Mouse (Mus musculus): ENCODE measurements at regions not wholly inside any gene's neighbourhood (a gene's known extent, or its start where the extent isn't known, plus 50 kb on each side); places are given as distances from the start of the nearest gene placed in this dataset.

GRCm38 (mm10) chr4:9994466-9994865, 879.8 kb upstream of the 2610301B20Rik start:
- no peaks in the 10 kb centered on the region for H3K79me2 ChIP-seq (ENCODE audit: control insufficient read depth, insufficient read depth)
- no peaks in the 10 kb centered on the region for H3K79me3 ChIP-seq (ENCODE audit: low read depth)
- no peak overlapping the region for H3K4me3 ChIP-seq (ENCODE audit: insufficient read depth, poor library complexity, severe bottlenecking)
- no peaks in the 10 kb centered on the region for H3K27me3 ChIP-seq (ENCODE audit: control insufficient read depth, insufficient read depth, insufficient read length)
- H3K36me3 ChIP-seq (ENCODE audit: control insufficient read depth, insufficient read depth) = no peaks in the 10 kb centered on the region
- no peak for TF ChIP-seq CEBPB (IDR thresholded peaks at IDR 0.05; ENCODE audit: low read depth)
- TF ChIP-seq FOSL1 (IDR thresholded peaks at IDR 0.05; ENCODE audit: insufficient read depth, low read length, poor library complexity, severe bottlenecking) = no peak
- TF ChIP-seq USF1 (IDR thresholded peaks at IDR 0.05; ENCODE audit: low read depth) = no peak
- no peak for TF ChIP-seq MYOG (IDR thresholded peaks at IDR 0.05; ENCODE audit: control insufficient read depth, extremely low read depth, insufficient read length)
- no peak for TF ChIP-seq CTCF (IDR thresholded peaks at IDR 0.05; ENCODE audit: control insufficient read depth, insufficient read depth, insufficient read length)
- TF ChIP-seq MAX (IDR thresholded peaks at IDR 0.05) = no peak
- TF ChIP-seq MYOD1 (IDR thresholded peaks at IDR 0.05; ENCODE audit: control insufficient read depth, insufficient read length, low read depth) = no peak
- H3ac ChIP-seq (ENCODE audit: control insufficient read depth, insufficient read length, low read depth) = no peak overlapping the region

DNA sequence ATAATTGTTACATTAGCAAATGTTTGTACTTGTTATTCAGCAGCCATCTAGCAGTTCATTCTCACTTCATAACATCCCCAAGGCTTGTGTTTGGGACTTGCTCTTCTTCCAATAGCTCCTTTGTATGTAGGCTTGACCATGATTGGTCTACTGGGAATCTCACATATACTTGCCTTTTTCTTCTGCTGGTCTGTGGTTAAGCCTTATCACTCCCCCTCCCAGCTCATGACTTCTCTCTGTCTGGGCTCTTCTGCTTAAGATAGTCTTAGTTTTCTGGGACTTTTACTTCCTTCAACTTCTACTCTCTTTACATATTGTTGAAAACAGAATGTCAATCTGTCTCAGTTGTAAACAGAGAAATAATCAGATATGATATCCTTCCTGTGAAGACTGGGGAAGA, 844.0 kb upstream of the 2610301B20Rik start:
- Histone ChIP-seq H3K79me2 (ENCODE audit: control insufficient read depth, insufficient read depth) (no peaks in the 10 kb centered on the region), H3ac (ENCODE audit: control insufficient read depth, insufficient read length, low read depth) (no peak overlapping the region), H3K4me3 (ENCODE audit: insufficient read depth, poor library complexity, severe bottlenecking) (no peak overlapping the region), H3K27me3 (ENCODE audit: control insufficient read depth, insufficient read depth, insufficient read length) (no peaks in the 10 kb centered on the region), H3K79me3 (ENCODE audit: low read depth) (no peaks in the 10 kb centered on the region), H3K36me3 (ENCODE audit: control insufficient read depth, insufficient read depth) (no peaks in the 10 kb centered on the region)
- TF ChIP-seq USF1 (IDR thresholded peaks at IDR 0.05; ENCODE audit: low read depth) (no peak), MAX (IDR thresholded peaks at IDR 0.05) (no peak), FOSL1 (IDR thresholded peaks at IDR 0.05; ENCODE audit: insufficient read depth, low read length, poor library complexity, severe bottlenecking) (no peak), CTCF (IDR thresholded peaks at IDR 0.05; ENCODE audit: control insufficient read depth, insufficient read depth, insufficient read length) (no peak), MYOD1 (IDR thresholded peaks at IDR 0.05; ENCODE audit: control insufficient read depth, insufficient read length, low read depth) (no peak), CEBPB (IDR thresholded peaks at IDR 0.05; ENCODE audit: low read depth) (no peak)

DNA sequence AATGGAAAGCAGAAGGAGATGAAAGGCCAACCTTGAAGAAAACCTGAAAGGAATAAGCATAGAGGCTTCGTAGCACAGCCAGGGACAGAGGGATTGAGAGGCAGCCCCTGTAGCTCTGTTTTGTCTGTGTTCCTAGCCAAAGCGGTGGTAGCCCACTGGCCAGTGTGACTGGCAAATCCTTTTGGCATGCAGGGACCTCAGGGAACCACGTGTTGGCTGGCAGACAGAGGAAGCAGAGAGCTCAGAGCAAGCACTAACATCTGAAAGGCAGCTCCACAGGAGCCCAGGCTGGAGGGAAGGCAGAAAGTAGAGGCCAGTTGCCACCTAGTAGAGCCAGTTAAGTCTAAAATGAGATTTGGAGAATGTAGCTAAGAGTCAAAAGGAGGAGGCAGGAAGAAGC, 842.5 kb upstream of the 2610301B20Rik start:
- Histone ChIP-seq H3K79me3 (ENCODE audit: low read depth) (no peaks in the 10 kb centered on the region), H3ac (ENCODE audit: control insufficient read depth, insufficient read length, low read depth) (no peak overlapping the region), H3K4me3 (ENCODE audit: insufficient read depth, poor library complexity, severe bottlenecking) (no peak overlapping the region), H3K79me2 (ENCODE audit: control insufficient read depth, insufficient read depth) (no peaks in the 10 kb centered on the region), H3K36me3 (ENCODE audit: control insufficient read depth, insufficient read depth) (no peaks in the 10 kb centered on the region), H3K27me3 (ENCODE audit: control insufficient read depth, insufficient read depth, insufficient read length) (no peaks in the 10 kb centered on the region)
- no peak for TF ChIP-seq CEBPB (IDR thresholded peaks at IDR 0.05; ENCODE audit: low read depth)
- no peak for TF ChIP-seq MAX (IDR thresholded peaks at IDR 0.05)
- no peak for TF ChIP-seq MYOD1 (IDR thresholded peaks at IDR 0.05; ENCODE audit: control insufficient read depth, insufficient read length, low read depth)
- no peak for TF ChIP-seq MYOG (IDR thresholded peaks at IDR 0.05; ENCODE audit: control insufficient read depth, extremely low read depth, insufficient read length)
- no peak for TF ChIP-seq FOSL1 (IDR thresholded peaks at IDR 0.05; ENCODE audit: insufficient read depth, low read length, poor library complexity, severe bottlenecking)
- TF ChIP-seq USF1 (IDR thresholded peaks at IDR 0.05; ENCODE audit: low read depth) = no peak
- TF ChIP-seq CTCF (IDR thresholded peaks at IDR 0.05; ENCODE audit: control insufficient read depth, insufficient read depth, insufficient read length) = no peak

- H3K36me3 ChIP-seq (ENCODE audit: control insufficient read depth, insufficient read depth) = no peaks in the 10 kb centered on the region
- no peak overlapping the region for H3ac ChIP-seq (ENCODE audit: control insufficient read depth, insufficient read length, low read depth)
- H3K79me2 ChIP-seq (ENCODE audit: control insufficient read depth, insufficient read depth) = no peaks in the 10 kb centered on the region
- H3K79me3 ChIP-seq (ENCODE audit: low read depth) = no peaks in the 10 kb centered on the region
- TF ChIP-seq MYOG (IDR thresholded peaks at IDR 0.05; ENCODE audit: control insufficient read depth, extremely low read depth, insufficient read length) (no peak), USF1 (IDR thresholded peaks at IDR 0.05; ENCODE audit: low read depth) (no peak), CTCF (IDR thresholded peaks at IDR 0.05; ENCODE audit: control insufficient read depth, insufficient read depth, insufficient read length) (no peak)
- no peaks in the 10 kb centered on the region for H3K27me3 ChIP-seq (ENCODE audit: control insufficient read depth, insufficient read depth, insufficient read length)
- no peak overlapping the region for H3K4me3 ChIP-seq (ENCODE audit: insufficient read depth, poor library complexity, severe bottlenecking)
Measured at GRCm38 (mm10) chr4:10035336-10035735, 839.0 kb upstream of the 2610301B20Rik start.

- H3K27me3 ChIP-seq (ENCODE audit: control insufficient read depth, insufficient read depth, insufficient read length) = no peaks in the 10 kb centered on the region
- no peaks in the 10 kb centered on the region for H3K79me3 ChIP-seq (ENCODE audit: low read depth)
- no peak overlapping the region for H3K4me3 ChIP-seq (ENCODE audit: insufficient read depth, poor library complexity, severe bottlenecking)
- H3K36me3 ChIP-seq (ENCODE audit: control insufficient read depth, insufficient read depth) = no peaks in the 10 kb centered on the region
- TF ChIP-seq CTCF (IDR thresholded peaks at IDR 0.05; ENCODE audit: control insufficient read depth, insufficient read depth, insufficient read length) = no peak
- no peak for TF ChIP-seq MAX (IDR thresholded peaks at IDR 0.05)
- no peak overlapping the region for H3ac ChIP-seq (ENCODE audit: control insufficient read depth, insufficient read length, low read depth)
- no peaks in the 10 kb centered on the region for H3K79me2 ChIP-seq (ENCODE audit: control insufficient read depth, insufficient read depth)
Measured at GRCm38 (mm10) chr4:10041301-10042093, 832.8 kb upstream of the 2610301B20Rik start.

GRCm38 (mm10) chr4:10048770-10049169, 825.5 kb upstream of the 2610301B20Rik start:
- H3ac ChIP-seq (ENCODE audit: control insufficient read depth, insufficient read length, low read depth) = no peak overlapping the region
- no peak for TF ChIP-seq MYOD1 (IDR thresholded peaks at IDR 0.05; ENCODE audit: control insufficient read depth, insufficient read length, low read depth)
- TF ChIP-seq CTCF (IDR thresholded peaks at IDR 0.05; ENCODE audit: control insufficient read depth, insufficient read depth, insufficient read length) = no peak
- no peak for TF ChIP-seq USF1 (IDR thresholded peaks at IDR 0.05; ENCODE audit: low read depth)
- no peak for TF ChIP-seq CEBPB (IDR thresholded peaks at IDR 0.05; ENCODE audit: low read depth)
- TF ChIP-seq MYOG (IDR thresholded peaks at IDR 0.05; ENCODE audit: control insufficient read depth, extremely low read depth, insufficient read length) = no peak
- no peak for TF ChIP-seq FOSL1 (IDR thresholded peaks at IDR 0.05; ENCODE audit: insufficient read depth, low read length, poor library complexity, severe bottlenecking)
- TF ChIP-seq MAX (IDR thresholded peaks at IDR 0.05) = no peak
- no peaks in the 10 kb centered on the region for H3K79me2 ChIP-seq (ENCODE audit: control insufficient read depth, insufficient read depth)
- no peaks in the 10 kb centered on the region for H3K36me3 ChIP-seq (ENCODE audit: control insufficient read depth, insufficient read depth)
- H3K4me3 ChIP-seq (ENCODE audit: insufficient read depth, poor library complexity, severe bottlenecking) = no peak overlapping the region
- no peaks in the 10 kb centered on the region for H3K79me3 ChIP-seq (ENCODE audit: low read depth)
- H3K27me3 ChIP-seq (ENCODE audit: control insufficient read depth, insufficient read depth, insufficient read length) = no peaks in the 10 kb centered on the region

All from C2C12 (cell line).